Mouse (Mus musculus) megakaryocyte-erythroid progenitor cell, adult 5-6 weeks (primary cell): ENCODE results near the gene Ciart. TPM values are rescaled to one million over a fixed set of nuclear protein-coding genes. Genes with fewer than 3 reads are reported as not detected.
"Not testable (repeated sequence)": the region's sequence is repeated elsewhere in the genome, so short reads cannot be mapped to it uniquely, and the experiment has no call there.

Experiments
- ATAC-seq: replicated peaks from 2 replicates; pipeline ENCODE4 v1.8.0; 2016; ENCODE audit warnings: mild to moderate bottlenecking, inconsistent platforms; ENCODE audit not compliant: severe bottlenecking, poor library complexity, low FRiP score, low TSS enrichment
- total RNA-seq, 2 experiments: library from RNA; stranded (forward) in 1 of 2; stranded (reverse) in 1 of 2; fragments of 200-1000, 215-1000 nt in 1 of 2; fragments of >200 nt in 1 of 2; fragmentation: Nextera tagmentation in 1 of 2; gene quantifications; 2 replicates each; pipeline ENCODE4 v1.2.3; 2014 to 2017

The Ciart gene
- total RNA-seq (2014; fragmentation: Nextera tagmentation), result 0.69 and 3.3 TPM in 2 replicates
- total RNA-seq (2017), result 0.66 and 2.8 TPM in 2 replicates

DNA sequence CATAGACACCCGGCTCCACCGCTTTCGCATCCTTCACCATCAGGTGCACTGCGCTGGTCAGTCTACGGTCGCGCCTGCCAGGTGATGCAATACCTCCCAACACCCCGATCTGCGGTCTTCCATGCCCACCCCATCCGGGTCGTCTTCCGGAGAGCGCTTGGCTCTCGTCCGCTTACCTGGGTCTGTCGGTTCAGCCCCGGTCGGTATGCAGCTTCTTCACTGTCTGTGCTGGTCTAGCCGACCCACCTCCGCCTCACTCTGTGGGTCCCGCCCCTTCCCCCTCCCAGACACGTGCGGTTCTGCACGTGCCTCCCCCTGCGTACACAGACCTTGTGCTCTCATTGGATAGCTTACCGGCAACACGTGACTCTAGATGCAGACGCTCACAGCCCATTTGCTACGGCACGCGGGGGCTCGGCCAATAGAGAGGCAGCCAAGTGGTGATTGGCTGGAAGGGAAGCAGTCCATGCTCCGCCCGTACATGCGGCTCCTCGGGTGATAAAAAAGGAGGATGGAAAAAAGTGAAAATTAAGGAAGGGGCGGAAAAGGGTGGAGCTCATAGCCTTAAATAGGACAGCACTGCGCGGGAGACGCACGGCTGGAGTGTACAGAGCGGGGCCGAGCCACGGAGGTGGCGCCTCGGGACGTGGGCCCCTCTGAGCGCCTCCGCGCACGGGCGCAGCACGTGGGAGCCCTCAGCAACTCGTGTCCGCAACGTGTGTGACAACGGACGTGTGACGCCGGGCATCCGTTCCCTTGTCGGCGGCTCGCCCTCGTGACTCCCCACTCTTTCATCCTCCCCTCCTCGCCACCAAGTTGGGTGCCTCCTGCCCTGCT, at the start of gene Ciart:
TSS of gene Ciart (minus strand) at position 273 of the 837 bp plus-strand sequence.
- ATAC-seq, result peak; percentile 98

DNA sequence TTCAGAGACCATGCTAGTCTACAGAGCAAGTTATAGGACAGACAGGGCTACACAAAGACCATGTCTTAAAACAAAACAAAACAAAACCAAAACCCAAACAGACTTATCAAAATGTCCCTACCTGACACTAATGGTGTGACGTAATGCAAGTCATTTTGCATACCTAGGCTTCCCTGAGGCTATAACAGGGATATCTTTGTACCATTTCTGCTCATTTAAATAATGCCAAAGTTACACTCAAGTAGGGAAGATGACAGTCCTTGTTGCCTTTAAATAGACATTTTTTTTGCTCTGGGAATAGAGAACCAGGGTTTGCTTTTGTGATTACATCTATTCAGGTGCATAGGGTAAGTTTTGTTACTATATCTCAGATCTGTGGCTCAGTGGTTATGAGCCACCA, 49.4 kb upstream of the Ciart start:
- no peak for ATAC-seq

DNA sequence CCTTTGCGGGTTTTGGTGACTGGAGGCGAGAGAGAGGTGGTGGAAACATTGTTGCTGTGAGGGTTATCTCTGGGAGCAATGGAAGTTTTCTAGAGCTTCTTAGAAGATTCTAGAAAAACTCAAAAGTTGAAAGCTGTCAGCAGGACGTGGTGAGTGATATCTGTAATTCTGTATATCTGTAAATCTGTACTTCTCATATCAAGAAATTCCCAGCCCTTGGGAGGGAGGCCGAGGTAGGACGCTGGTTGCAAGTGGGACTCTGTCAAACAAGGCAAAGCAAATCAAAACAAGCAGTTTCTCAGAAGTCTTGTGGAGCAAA, 48.4 kb upstream of the Ciart start:
- ATAC-seq, result no peak

DNA sequence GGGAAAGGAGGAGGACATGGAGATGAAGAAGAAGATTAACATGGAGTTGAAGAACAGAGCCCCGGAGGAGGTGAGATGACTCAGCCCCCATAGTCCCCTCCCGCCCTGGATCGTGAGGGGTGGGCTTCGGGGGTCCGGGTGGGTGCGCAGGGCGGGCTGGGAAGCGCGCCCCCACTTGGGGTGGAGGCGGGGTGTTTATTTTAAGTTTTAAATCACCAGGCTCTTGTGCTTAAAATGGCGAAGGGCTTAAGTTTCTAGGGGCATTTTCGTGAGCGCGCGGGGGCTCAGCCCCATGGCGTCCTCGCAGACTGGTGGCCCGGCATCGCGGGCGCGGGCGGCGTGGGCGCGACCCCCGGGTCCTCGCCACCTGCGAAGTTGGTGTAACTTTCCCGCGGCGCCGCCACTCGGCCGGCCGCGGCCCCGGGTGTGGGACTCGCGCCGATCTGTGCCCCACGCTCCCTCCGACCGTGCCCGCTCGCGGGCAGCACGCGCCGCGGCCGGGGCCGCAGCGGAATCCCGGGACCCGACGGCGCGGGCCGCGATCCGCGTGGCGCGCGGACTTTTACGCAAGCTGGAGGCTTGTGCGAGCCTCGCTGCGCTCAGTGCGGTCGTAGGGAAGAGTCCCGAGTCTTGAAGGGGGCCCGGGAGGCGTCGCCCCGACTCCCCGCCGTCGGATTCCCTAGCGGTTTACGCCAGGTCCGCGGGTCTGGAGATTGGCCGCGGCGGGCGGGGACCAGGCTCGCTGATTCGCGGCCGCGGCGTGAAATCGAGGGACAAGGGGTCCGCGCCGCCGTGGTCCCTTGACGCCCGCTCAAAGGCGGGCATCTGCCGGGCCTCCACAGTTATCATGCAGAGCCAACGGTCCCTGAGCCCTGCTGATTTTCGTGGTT, 47.8 kb upstream of the Ciart start:
- ATAC-seq, result peak; percentile 22

DNA sequence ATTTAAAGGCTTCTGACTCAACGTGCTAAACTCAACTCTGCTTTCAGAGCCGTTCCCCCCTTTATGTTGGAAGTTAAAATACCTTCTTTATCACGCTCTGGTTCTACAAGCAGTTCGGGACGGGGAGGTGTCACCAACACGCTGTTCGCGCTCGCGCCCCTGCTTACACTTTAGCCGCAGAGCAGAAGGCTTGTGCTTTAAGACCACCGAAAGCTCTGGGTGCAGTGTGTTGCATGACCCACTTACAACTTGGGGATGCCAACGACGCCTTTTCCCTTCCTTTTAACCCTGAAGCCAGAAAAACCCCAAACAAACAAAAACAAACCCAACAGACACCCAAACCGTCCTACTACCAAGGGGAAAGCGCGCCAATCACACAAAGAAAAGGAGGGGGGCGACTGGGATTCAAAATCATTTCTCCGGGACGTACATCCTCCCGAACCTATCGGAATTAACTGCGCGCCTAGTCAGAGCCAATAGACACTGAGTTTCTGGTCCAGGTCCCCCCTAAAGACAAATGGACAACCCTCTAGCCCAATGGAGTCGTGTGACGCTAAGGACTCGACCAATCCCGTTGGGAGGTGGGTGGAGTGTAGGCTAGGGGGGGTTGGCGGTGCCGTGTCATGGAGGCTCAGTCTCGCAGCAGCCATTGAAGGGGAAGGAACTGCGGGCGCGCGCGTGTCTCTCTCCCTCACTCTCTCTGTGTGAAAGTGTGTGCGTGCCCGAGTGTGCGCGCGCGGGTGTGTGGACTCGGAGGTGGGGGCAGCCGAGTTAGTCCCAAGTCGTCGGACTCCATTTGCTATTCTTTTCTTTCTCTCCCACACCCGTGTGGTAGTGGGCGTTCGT, 46.8 kb upstream of the Ciart start, which contains the start of gene Anp32e:
TSS of gene Anp32e (plus strand) at position 589 of the 846 bp plus-strand sequence.
- ATAC-seq, result peak; percentile 95

DNA sequence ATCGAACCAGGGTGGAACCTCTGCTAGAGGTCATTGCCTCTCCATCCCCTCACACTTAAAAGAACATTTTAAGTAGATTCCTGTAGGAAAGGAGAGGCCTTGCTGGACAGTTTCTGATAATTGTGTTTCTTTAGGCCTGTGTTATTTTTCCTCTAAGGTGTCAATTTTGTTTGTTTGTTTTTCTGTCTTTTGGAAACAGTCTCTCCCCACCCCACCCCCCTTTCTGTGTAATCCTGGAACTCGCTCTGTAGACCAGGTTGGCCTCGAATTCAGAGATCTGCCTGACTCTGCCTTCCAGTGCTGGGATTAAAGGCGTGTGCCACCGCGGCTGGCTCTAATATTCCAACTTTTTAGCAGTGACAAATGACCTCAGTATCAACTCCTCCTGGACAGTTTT, 46.2 kb upstream of the Ciart start:
- ATAC-seq, result no peak

DNA sequence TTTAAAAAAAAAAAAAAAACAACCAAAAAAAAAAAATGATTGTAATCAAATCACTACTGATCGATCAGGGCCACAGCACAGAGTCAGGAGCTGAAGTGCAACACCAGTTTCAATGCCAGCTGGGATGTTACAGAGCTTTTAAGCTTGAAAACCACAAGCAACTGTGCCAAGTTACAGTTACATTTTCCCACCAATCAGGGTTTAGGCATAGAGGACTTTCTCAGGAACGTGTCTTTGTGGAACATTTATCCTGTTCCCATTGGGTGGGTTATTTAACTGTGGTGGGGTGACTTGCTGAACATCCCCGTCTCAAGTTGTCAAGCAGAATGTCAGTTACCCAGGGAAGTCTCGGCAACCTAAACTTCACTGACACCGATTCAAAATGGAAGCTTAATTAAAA, 43.0 kb upstream of the Ciart start:
- ATAC-seq, result no peak

DNA sequence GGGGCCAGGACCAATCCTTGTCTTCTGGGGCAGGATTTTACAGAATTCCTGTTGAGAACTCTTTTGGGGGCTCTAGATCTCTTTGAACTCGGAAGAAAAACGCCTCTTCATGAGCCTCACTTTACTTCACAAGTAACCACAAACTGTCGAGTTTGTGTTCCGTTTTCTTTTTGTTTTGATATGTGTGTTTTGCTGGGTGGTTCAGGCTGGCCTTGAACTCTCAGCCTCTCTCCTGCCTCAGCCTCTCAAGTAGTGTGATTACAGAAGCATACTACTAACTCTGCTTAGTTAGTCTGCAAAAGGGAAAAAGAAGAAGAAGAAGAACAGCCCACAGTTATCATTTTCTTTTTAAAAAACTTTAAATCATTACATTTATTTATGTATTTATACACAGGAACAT, 42.1 kb upstream of the Ciart start:
- ATAC-seq, result no peak

DNA sequence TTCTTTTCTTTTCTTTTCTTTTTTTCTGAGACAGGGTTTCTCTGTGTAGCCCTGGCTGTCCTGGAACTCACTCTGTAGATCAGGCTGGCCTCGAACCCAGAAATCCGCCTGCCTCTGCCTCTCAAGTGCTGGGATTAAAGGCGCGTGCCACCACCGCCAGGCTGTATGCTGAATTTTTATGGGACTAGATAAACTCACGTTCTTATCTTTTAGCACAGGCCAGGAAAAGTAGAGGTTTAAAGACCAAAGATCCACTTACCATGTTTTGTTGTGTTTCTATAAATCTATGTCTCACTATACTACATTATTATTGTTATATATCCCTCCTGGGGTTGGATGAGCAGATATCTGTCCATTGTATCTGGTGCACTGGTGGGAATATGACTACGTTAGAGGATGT, 41.4 kb upstream of the Ciart start:
- not testable (repeated sequence) for ATAC-seq

DNA sequence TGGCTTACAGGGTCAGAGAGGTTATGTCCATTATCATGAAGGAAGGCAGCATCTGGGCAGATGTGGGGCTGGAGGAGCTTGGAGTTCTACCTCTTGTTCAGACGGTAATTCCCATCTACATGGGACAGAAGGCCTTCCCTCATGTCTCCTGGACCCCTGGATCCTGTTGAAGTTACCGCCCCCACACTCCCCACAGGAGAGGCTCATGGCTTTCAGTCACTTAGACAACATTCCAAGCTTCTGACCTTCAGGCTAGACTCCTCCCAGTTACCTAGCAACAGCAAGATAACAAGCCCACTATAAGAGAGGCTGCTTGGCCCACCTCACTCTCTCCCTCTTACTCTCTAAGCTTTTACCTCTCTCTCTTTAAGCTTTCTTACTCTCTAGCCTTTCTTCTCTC, 38.5 kb upstream of the Ciart start:
- ATAC-seq, result not testable (repeated sequence)

DNA sequence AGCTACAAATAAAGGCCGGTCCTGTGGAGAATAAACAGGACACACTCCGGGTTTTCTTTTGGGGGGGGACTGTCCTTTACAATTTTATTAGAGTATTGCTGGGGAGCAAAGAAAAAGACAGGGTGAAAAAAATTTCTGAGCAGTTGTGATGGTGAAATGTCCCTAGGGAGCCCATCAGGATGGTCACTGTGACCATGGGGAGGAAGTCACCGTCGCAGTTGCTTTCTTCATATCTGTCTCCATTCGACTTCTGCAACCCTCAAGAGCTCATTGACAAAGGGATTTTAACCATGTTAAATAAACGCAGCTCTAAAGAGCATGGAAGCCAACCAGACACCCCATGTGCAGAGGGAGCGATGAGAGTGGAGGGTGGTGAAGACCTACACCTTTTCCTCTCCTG, 34.7 kb upstream of the Ciart start:
- no peak for ATAC-seq

DNA sequence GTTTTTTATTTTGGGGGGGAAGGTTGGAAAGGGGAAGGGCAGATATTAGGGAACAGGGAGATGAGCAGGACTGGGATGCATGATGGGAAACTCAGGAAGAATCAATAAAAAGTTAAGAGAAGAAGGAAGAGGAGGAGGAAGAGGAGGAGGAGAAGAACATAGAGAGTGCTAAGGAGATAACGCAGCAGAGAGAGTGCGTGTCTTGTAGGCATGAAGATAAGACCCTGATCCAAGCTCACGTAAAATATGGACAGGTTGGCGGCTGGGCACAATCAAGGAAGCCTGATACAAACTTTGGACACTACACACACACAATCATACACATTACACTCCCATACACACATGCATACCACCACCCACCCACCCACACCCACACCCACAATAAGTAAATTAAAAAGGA, 32.7 kb upstream of the Ciart start:
- peak; percentile 41; the same call in 1 of the 2 replicates for ATAC-seq

DNA sequence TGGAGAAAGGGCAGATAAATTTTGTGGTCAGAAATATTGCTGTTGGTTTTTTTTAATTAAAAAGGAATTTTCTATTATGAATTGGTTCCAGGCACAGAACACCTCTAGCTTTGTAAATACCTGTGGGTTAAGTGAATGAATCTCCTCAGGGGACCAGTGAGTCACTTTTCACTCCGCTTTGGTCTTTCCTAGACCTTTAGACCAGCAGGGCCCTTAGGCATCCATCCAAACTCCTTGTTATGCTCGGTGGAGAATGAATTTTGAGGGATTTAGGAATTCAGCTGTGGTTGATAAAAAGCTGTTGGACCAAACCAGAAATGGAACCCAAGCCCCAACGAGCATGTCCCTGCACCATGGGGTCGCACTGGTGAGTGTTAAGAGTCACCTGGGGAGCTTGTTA, 25.6 kb upstream of the Ciart start:
- ATAC-seq, result no peak

DNA sequence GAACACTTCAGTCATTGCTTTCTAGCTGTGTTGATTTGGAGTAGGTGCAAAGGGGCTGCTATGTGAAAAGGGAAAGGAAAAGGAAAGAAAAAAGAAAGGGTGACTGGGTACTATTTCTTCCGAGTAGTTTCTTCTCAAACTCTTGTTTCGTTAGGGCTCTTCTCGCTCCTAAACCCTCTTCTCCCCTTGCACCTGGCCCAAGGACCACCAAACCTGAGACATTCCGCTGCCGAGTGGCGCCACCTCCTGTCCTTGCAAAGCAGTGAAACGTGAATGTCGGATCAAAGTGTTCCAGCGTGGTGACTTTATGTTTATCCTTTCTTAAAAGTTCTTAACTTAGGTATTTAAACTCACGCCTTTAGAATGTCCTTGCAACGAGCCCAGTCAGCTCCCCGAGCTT, 24.8 kb upstream of the Ciart start:
- peak; percentile 66; the same call in 1 of the 2 replicates for ATAC-seq

DNA sequence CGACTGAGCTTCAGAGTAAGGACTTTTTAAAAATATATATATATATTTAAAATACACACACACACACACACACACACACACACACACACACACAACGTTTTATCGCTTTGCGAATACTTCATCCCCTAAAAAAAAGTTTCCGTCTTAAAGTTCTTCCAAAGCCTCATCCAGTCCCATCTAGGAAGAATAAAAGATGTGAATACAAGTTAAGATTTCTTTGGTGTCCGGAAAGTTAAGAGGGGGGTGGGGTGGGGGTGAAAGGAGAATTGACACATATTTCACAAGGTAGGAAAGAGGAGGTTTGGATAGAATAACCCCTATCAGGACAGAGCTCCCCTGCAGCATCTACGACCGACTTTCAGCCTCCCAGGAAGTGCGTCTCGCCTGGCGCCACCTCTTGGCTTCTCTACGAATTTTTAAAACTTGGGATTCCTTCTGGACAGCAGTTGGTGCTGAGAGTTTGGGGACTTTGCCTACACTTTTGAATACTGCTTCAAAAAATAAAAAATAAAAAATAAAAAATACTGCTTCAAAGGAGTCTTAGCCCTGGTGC, 24.0 kb upstream of the Ciart start:
- 0 out of 2 replicates have a peak, but pooled peaks have one; percentile 51 for ATAC-seq

DNA sequence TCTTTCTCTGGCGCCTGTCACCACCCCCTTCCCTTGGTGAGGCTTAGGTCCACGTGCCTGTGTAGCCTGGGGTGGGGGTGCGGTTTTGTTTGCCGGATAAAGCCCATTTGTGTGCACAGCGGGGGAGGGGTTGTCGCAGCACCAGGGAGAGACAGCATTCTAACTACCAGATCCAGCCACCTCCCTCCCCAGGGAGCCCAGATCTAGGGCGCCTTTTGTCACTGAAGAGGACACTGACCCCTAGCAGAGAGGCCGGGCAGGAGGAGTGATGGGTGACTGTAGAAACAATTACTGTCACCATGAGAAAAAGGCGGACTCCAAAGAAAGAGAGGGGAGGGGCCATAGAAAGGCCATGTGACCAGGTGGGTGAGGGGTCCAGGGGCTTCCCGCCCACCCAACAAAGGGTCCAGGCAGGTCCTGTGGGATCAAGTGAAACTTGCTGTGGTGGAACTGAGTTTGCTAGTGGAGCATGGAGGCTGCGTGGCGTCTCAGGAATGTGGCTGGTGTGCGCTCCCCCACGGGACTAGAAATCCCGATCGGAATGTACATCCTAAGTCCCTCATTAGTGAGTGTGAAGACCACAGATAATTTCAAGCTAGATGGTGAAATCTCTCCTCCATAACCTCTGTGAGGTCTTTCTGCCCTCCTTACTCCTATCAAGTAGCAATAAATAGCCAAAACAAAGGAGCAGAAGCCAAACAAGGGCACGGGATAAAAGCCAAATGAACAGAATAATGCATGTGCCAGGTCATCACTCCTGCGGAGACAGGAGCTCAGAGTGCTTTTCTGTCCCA, 23.3 kb upstream of the Ciart start:
- ATAC-seq, result no peak

DNA sequence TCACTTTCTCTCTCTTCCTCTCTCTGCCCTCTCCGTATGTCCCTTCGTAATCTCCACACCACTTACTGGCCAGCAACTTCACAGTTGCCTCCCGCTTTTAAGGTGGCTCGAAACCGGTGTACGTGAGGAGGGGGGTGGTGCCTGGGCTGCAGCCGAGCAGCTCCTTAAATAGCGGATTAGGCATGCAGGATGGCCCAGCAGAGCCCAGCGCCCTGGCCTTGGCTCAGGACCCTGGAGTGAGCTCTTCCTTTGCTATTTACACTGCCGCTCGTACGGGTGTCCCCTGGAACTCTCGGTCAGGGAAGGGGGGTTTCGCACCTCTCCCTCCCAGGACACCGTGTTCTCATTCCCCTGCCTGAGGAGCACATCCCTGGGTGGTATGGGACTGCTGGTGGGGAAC, 22.5 kb upstream of the Ciart start, which contains the start of gene Car14:
TSS of gene Car14 (minus strand) at position 124 of the 400 bp plus-strand sequence.
- ATAC-seq, result no peak

DNA sequence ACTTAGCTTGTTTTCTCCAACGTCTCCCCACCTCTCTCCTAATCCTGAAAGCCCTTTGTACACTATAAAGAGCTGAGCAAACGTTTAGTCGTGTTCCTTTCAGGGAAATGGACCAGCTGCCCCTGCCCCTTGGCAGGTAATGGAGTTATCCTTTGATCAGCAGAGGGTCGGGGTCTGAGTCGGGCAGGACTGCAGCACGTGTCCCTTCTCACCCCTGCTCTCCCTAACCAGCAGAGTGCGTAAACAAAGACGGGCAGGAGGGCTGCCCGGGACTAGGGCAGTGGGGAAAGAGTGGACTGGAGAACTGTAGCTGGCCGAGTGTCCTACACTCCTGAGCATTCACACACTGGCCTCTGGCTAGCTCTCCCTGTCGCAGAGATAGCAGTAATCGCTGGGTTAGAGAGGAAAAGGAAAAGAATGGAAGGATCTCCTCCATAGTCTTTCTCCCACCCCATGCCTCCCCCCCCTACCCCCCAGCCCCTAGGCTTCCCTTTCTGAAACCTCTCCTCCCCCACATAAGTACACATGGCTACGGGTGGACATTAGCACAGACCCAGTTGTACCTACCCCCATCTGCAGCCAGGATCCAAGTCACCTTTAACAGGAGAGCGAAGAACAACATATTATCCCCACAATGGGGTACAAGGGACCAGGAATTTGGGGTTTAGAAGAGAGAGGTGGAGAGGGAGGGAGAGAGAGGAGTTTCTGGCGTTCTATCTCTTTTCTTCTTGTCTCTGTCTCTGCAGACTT, 21.9 kb upstream of the Ciart start:
- ATAC-seq, result no peak
